Mouse (Mus musculus): ENCODE measurements around the gene Olfr1135.

Olfr1135 gene

DNA sequence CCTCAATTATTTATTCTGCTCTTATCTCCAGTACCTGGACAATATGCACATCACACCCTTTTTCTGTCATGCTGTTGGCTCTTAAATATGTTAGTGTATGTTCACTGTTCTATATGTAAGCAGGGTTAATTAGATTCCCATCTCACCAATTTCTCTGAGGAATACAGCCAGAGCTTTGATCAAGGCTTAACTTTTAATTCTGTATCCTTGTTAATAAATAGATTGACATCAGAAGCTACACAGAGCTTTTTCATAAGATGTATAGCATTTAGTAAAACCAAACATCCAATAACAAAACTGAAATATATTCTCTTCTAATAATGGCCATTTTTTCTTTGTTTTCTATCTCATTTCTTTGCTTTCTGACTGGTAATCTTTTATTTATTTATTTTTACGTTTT lies at the start of gene Olfr1135:
Olfr1135 (minus strand) TSS at position 101 of the 400 bp plus-strand sequence.
- DNase-seq (ENCODE audit: low spot score in 2 of 2) = no peak

- DNase-seq (ENCODE audit: low spot score in 2 of 2) = no peak
These were observed 39.6 kb upstream of the Olfr1135 start, which contains the start of gene Olfr1137 for GRCm38 (mm10) chr2:87713079-87713478. TSS of gene Olfr1137 (minus strand) at chr2:87713179.

GRCm38 (mm10) chr2:87693847-87694246 lies 20.4 kb upstream of the Olfr1135 start, which contains the start of gene Olfr1136:
TSS of gene Olfr1136 (minus strand) at chr2:87693947.
- DNase-seq (ENCODE audit: low spot score in 2 of 2) = no peak

- no peak for DNase-seq (ENCODE audit: low spot score in 2 of 2)
These were observed 15.1 kb downstream of the Olfr1135 start, which contains the start of gene Olfr1134 for GRCm38 (mm10) chr2:87658360-87658759. TSS of gene Olfr1134 (minus strand) at chr2:87658460.

- no peak for DNase-seq (ENCODE audit: low spot score in 2 of 2)
These were observed 26.2 kb downstream of the Olfr1135 start, which contains the start of gene Olfr1133 for GRCm38 (mm10) chr2:87647274-87647673. TSS of gene Olfr1133 (minus strand) at chr2:87647374.

DNA sequence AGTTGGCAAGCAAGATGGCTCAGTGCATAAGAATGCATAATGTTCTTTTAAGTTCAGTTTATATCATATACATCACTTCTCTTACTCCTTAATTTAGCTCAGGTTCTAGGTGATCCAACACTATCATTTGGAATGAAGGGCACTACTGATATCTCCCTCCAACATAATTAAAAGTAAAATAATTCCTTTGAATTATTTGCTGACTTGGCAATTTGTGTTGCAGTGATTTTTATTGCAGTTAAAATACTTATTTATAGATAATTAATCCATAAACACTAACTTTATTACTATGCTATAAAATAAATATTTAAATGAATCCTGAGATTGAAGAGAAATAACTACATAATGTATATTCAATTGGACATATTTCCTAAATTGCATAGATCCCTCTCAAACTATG lies 31.0 kb downstream of the Olfr1135 start:
- DNase-seq (ENCODE audit: low spot score in 2 of 2) = no peak

GRCm38 (mm10) chr2:87637435-87637834 lies 36.0 kb downstream of the Olfr1135 start, which contains the start of gene Olfr1132:
TSS of gene Olfr1132 (minus strand) at chr2:87637535.
- DNase-seq (ENCODE audit: low spot score in 2 of 2) = no peak

DNA sequence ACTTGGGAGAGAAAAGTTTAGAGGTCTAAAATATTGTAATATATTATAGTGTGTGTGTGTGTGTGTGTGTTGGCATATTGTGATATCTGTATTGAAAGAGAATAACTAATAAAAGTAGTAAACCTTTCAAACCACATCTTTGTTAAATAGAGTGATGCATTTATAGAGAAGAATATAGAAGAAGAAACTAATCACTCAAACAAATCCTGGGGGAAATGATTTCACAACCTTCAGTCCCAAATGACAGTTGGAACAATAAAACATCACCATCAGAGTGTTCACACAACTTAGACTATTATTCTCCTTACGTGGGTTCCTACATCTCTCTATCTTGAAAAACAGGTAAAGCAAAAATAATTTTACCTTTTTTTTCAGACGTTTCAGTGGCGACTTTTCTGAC lies 46.7 kb downstream of the Olfr1135 start, which contains the start of gene Olfr1131:
Olfr1131 (plus strand) TSS at position 301 of the 400 bp plus-strand sequence.
- DNase-seq (ENCODE audit: low spot score in 2 of 2) = no peak
